Mouse (Mus musculus) testis, adult 2 months (tissue): ENCODE measurements around the gene Asxl1.

Source experiments
- CTCF ChIP-seq: fragments of 200-500 bp; IDR thresholded peaks from 2 replicates; pipeline ENCODE4 v1.5.1; 2012; ENCODE audit warnings: low read depth, mild to moderate bottlenecking, inconsistent platforms, low read length, moderate library complexity; ENCODE audit not compliant: control insufficient read depth, insufficient read depth, insufficient replicate concordance
- POLR2A ChIP-seq: fragments of 200-500 bp; IDR thresholded peaks from 2 replicates; pipeline ENCODE4 v1.6.1; 2012; ENCODE audit warnings: low read depth, mild to moderate bottlenecking, inconsistent platforms, low read length, moderate library complexity; ENCODE audit not compliant: control insufficient read depth

GRCm38 (mm10) chr2:153343191-153343590 is 2.4 kb upstream of the Asxl1 start:
- TF ChIP-seq CTCF, result no peak
- no peak for TF ChIP-seq POLR2A
